Mouse (Mus musculus) CH12.LX (cell line): ENCODE results near the gene Wbp11. TPM values are rescaled to one million over a fixed set of nuclear protein-coding genes. Genes with fewer than 3 reads are reported as not detected.

ENCODE experiments used
- DNase-seq: peaks from one replicate; pipeline ENCODE4 v3.0.0-alpha.2; 2013; ENCODE audit errors: extremely low read depth
- H3K27ac ChIP-seq: 2 replicates; pipeline ENCODE4 v1.5.1; 2012; ENCODE audit warnings: low read depth, mild to moderate bottlenecking, control low read depth, moderate library complexity; ENCODE audit not compliant: insufficient read depth
- H3K27me3 ChIP-seq: replicated peaks from 2 replicates; pipeline ENCODE3; 2012; ENCODE audit warnings: inconsistent platforms
- H3K36me3 ChIP-seq, 2 experiments: replicated peaks in 1 of 2; 2 replicates each; pipeline versions ENCODE3 to v1.6.1; 2012; ENCODE audit warnings: inconsistent platforms in 1 of 2, low read length in 1 of 2, mild to moderate bottlenecking in 1 of 2, mixed read lengths in 1 of 2, moderate library complexity in 1 of 2; ENCODE audit not compliant: control insufficient read depth in 1 of 2, insufficient read depth in 1 of 2
- H3K4me1 ChIP-seq, 2 experiments: 2 replicates each; pipeline ENCODE4 v1.6.1; 2012; ENCODE audit warnings: inconsistent platforms in 1 of 2, moderate library complexity in 1 of 2; ENCODE audit not compliant: insufficient read depth in 2 of 2, control insufficient read depth in 1 of 2
- H3K4me2 ChIP-seq: 2 replicates; pipeline ENCODE4 v1.6.1; 2012; ENCODE audit warnings: low read depth, mild to moderate bottlenecking, control low read depth; ENCODE audit not compliant: poor library complexity, insufficient read depth, severe bottlenecking
- H3K4me3 ChIP-seq, 3 experiments: fragments of 150-350 bp in 1 of 3; sonication (generic) in 1 of 3; replicated peaks in 1 of 3; 2 replicates each; pipeline versions ENCODE3 to v1.5.1; 2011 to 2012; ENCODE audit warnings: low read depth in 2 of 3, low read length in 2 of 3, mild to moderate bottlenecking in 2 of 3, moderate library complexity in 2 of 3, control low read depth in 1 of 3, improper control_type of control experiment in 1 of 3, inconsistent platforms in 1 of 3, mixed read lengths in 1 of 3; ENCODE audit not compliant: poor library complexity in 1 of 3
- H3K79me2 ChIP-seq: replicated peaks from 2 replicates; pipeline ENCODE4 v1.6.1; 2012; ENCODE audit warnings: mild to moderate bottlenecking, moderate library complexity; ENCODE audit not compliant: control insufficient read depth, poor library complexity, insufficient read depth, severe bottlenecking; ENCODE audit errors: extremely low read depth
- H3K9ac ChIP-seq: 2 replicates; pipeline ENCODE4 v1.6.1; 2012; ENCODE audit warnings: low read depth, mild to moderate bottlenecking, control low read depth, moderate library complexity; ENCODE audit not compliant: insufficient read depth
- H3K9me3 ChIP-seq: replicated peaks from 2 replicates; pipeline ENCODE3; 2012; ENCODE audit warnings: low read length, inconsistent platforms, mixed read lengths
- BHLHE40 ChIP-seq: IDR thresholded peaks from 2 replicates; pipeline ENCODE4 v1.6.1; 2011; ENCODE audit warnings: mild to moderate bottlenecking, low read depth, low read length, improper control_type of control experiment
- CHD1 ChIP-seq: IDR thresholded peaks from 2 replicates; pipeline ENCODE4 v1.6.1; 2012; ENCODE audit warnings: low read depth, low read length, improper control_type of control experiment, inconsistent platforms
- CHD2 ChIP-seq: IDR thresholded peaks from 2 replicates; pipeline ENCODE4 v1.6.1; 2011; ENCODE audit warnings: low read length, improper control_type of control experiment
- E2F4 ChIP-seq: IDR thresholded peaks from 2 replicates; pipeline ENCODE4 v1.6.1; 2011; ENCODE audit warnings: low read depth, low read length, improper control_type of control experiment; ENCODE audit not compliant: insufficient replicate concordance
- ELF1 ChIP-seq: IDR thresholded peaks from 2 replicates; pipeline ENCODE4 v1.6.1; 2014; ENCODE audit warnings: low read depth, mild to moderate bottlenecking, inconsistent platforms, low read length, improper control_type of control experiment
- EP300 ChIP-seq: IDR thresholded peaks from 2 replicates; pipeline ENCODE4 v1.6.1; 2011; ENCODE audit warnings: low read length, improper control_type of control experiment
- HCFC1 ChIP-seq: IDR thresholded peaks from 2 replicates; pipeline ENCODE4 v1.6.1; 2012; ENCODE audit warnings: low read depth, mild to moderate bottlenecking, inconsistent platforms, low read length, improper control_type of control experiment
- JUN ChIP-seq: IDR thresholded peaks from 2 replicates; pipeline ENCODE4 v1.6.1; 2011; ENCODE audit warnings: low read depth, mild to moderate bottlenecking, low read length, improper control_type of control experiment, moderate library complexity; ENCODE audit not compliant: insufficient read depth
- JUND ChIP-seq: conservative IDR thresholded peaks from 2 replicates; pipeline ENCODE4 v1.6.1; 2011; ENCODE audit warnings: low read depth, low read length, improper control_type of control experiment
- MAFK ChIP-seq: IDR thresholded peaks from 2 replicates; pipeline ENCODE4 v1.6.1; 2011; ENCODE audit warnings: low read length, improper control_type of control experiment; ENCODE audit not compliant: insufficient replicate concordance
- MAZ ChIP-seq: IDR thresholded peaks from 2 replicates; pipeline ENCODE4 v1.6.1; 2012; ENCODE audit warnings: low read depth, mild to moderate bottlenecking, inconsistent platforms, low read length, improper control_type of control experiment, moderate library complexity
- MEF2A ChIP-seq: IDR thresholded peaks from 2 replicates; pipeline ENCODE4 v1.6.1; 2014; ENCODE audit warnings: low read depth, mild to moderate bottlenecking, inconsistent platforms, low read length, improper control_type of control experiment, borderline replicate concordance
- MXI1 ChIP-seq: IDR thresholded peaks from 2 replicates; pipeline ENCODE4 v1.6.1; 2011; ENCODE audit warnings: mild to moderate bottlenecking, low read depth, low read length, improper control_type of control experiment
- NRF1 ChIP-seq: IDR thresholded peaks from 2 replicates; pipeline ENCODE4 v1.6.1; 2014; ENCODE audit warnings: low read depth, mild to moderate bottlenecking, inconsistent platforms, low read length, improper control_type of control experiment, moderate library complexity
- PAX5 ChIP-seq: IDR thresholded peaks from 2 replicates; pipeline ENCODE4 v1.6.1; 2012; ENCODE audit warnings: low read length, inconsistent platforms, mixed read lengths
- POLR2A ChIP-seq: IDR thresholded peaks from 2 replicates; pipeline ENCODE4 v1.6.1; 2011; ENCODE audit warnings: low read depth, mild to moderate bottlenecking, improper control_type of control experiment, low read length
- RAD21 ChIP-seq: IDR thresholded peaks from 2 replicates; pipeline ENCODE4 v1.6.1; 2011; ENCODE audit warnings: low read depth, mild to moderate bottlenecking, low read length, improper control_type of control experiment, moderate library complexity
- SIN3A ChIP-seq: IDR thresholded peaks from 2 replicates; pipeline ENCODE4 v1.6.1; 2012; ENCODE audit warnings: low read length, improper control_type of control experiment, inconsistent platforms
- TBP ChIP-seq: conservative IDR thresholded peaks from 2 replicates; pipeline ENCODE4 v1.6.1; 2011; ENCODE audit warnings: low read depth, low read length, improper control_type of control experiment
- TCF12 ChIP-seq: IDR thresholded peaks from 2 replicates; pipeline ENCODE4 v1.6.1; 2014; ENCODE audit warnings: low read depth, mild to moderate bottlenecking, inconsistent platforms, low read length, improper control_type of control experiment
- dilution Hi-C: fragments of 300-500 bp; cut with MboI; formaldehyde crosslinking; loops from 2 replicates; pipeline ENCODE4 v1.14.3; 2020; ENCODE audit warnings: low sequenced_read_pairs; ENCODE audit not compliant: extremely low pct_unique_long_range_greater_than_20kb, extremely low pct_ligation_motif_present
- in situ Hi-C: fragments of 300-500 bp; cut with MboI; formaldehyde crosslinking; loops from 3 replicates; pipeline ENCODE4 v1.14.3; 2019; ENCODE audit warnings: low sequenced_read_pairs, low pct_ligation_motif_present, low pct_unique_long_range_greater_than_20kb, mixed read lengths
- polyA plus RNA-seq: library from polyadenylated mRNA; unstranded; fragments of >175 nt; gene quantifications from 2 replicates; pipeline ENCODE4 v1.2.1, GENCODE M21; 2012; ENCODE audit warnings: low read depth; ENCODE audit not compliant: insufficient read length
- total RNA-seq, 2 experiments: library from RNA; depleted of rRNA; stranded (reverse); fragments of 300-350 nt in 1 of 2; fragments of >200 nt in 1 of 2; gene quantifications; 2 replicates each; pipeline ENCODE4 v1.2.3; 2012 to 2014

Gene Wbp11
- total and polyA plus RNA-seq, 3 experiments, result 27.7 to 189 (median 51.3) TPM

GRCm38 (mm10) chr6:136795850-136796249, 32.2 kb downstream of the Wbp11 start:
- Histone ChIP-seq H3K4me1 (peaks cover 0 to 9% of the 10 kb centered on the region in 2 experiments; a peak in 2 of 4 replicates), H3K4me3 (no peak overlapping the region), H3K4me2 (no peak overlapping the region), H3K27me3 (no peaks in the 10 kb centered on the region), H3K27ac (no peak overlapping the region), H3K9ac (no peak overlapping the region), H3K79me2 (no peaks in the 10 kb centered on the region), H3K36me3 (no peaks in the 10 kb centered on the region), H3K9me3 (no peaks in the 10 kb centered on the region)
- TF ChIP-seq HCFC1 (no peak), BHLHE40 (peak; percentile 64)
- dilution Hi-C loops, result no loop called here
- in situ Hi-C loops, result no loop called here
- DNase-seq, result no peak

DNA sequence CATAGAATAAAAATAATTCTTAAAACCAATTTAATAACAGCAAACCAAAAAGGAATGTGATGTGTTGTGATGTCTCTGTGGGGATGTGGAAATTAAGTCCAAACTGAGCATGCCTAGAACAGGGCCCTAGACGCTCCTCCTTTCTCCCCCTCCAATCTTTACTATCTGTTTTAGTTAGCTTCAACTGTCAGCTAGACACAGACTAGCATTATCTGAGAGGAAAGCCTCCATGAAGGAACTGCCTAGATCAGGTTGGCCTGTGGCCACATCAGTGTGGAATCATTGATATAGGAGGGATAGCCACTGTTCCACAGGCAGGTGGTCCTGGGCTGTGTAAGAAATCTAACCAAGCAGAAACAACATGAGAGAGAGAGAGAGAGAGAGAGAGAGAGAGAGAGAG, 32.9 kb downstream of the Wbp11 start:
- no peak for DNase-seq
- H3K9ac ChIP-seq, result no peak overlapping the region
- dilution Hi-C loops, result no loop called here
- H3K4me2 ChIP-seq, result no peak overlapping the region
- in situ Hi-C loops, result no loop called here
- H3K4me3 ChIP-seq, result no peak overlapping the region
- no peaks in the 10 kb centered on the region for H3K79me2 ChIP-seq
- no peaks in the 10 kb centered on the region for H3K36me3 ChIP-seq
- no peaks in the 10 kb centered on the region for H3K27me3 ChIP-seq
- TF ChIP-seq EP300 (no peak), MXI1 (no peak), PAX5 (no peak), POLR2A (no peak), TBP (no peak), MAFK (no peak), NRF1 (no peak), RAD21 (no peak), HCFC1 (no peak), JUN (no peak), CHD2 (no peak), ELF1 (no peak), CHD1 (no peak), MAZ (no peak), TCF12 (no peak), E2F4 (no peak), MEF2A (no peak), JUND (no peak), SIN3A (no peak), BHLHE40 (no peak)
- no peak overlapping the region for H3K27ac ChIP-seq
- no peaks in the 10 kb centered on the region for H3K9me3 ChIP-seq
- peaks cover 0 to 9% of the 10 kb centered on the region in 2 experiments; a peak in 2 of 4 replicates for H3K4me1 ChIP-seq
